Mouse (Mus musculus): ENCODE data around the gene A130010J15Rik. TPM values are rescaled to one million over a fixed set of nuclear protein-coding genes. Genes with fewer than 3 reads are reported as not detected.

A130010J15Rik gene
- polyA plus RNA-seq, 1 experiment from 2014 or later: 17.8 TPM

GRCm38 (mm10) chr1:193157111-193157492, 10.7 kb upstream of the A130010J15Rik start:
- no peak for ATAC-seq (ENCODE audit: insufficient number of reproducible peaks, low FRiP score, low TSS enrichment, low read depth)
- H3K4me3 ChIP-seq (ENCODE audit: low read depth, low read length): no peak overlapping the region

GRCm38 (mm10) chr1:193159163-193159562, 8.7 kb upstream of the A130010J15Rik start:
- H3K9ac ChIP-seq (ENCODE audit: low read length): no peak overlapping the region
- H3K4me1 ChIP-seq (ENCODE audit: control insufficient read depth, insufficient read depth, low read length): no peaks in the 10 kb centered on the region; the same call in 1 of the 2 replicates
- DNase-seq (ENCODE audit: low spot score) (no peak), ATAC-seq (ENCODE audit: insufficient number of reproducible peaks, low FRiP score, low TSS enrichment, low read depth) (no peak)
- peaks cover 4% of the 10 kb centered on the region for H3K27me3 ChIP-seq (ENCODE audit: control insufficient read depth, insufficient read depth, low read length)
- H3K27ac ChIP-seq (replicated peaks; ENCODE audit: low read depth, low read length): no peak overlapping the region
- 30% methylated on average over 3 of the region's 3 CpGs for WGBS
- no peak overlapping the region for H3K4me2 ChIP-seq (ENCODE audit: low read depth, severe bottlenecking)
- H3K4me3 ChIP-seq (ENCODE audit: low read depth, low read length): no peak overlapping the region
- no peaks in the 10 kb centered on the region for H3K36me3 ChIP-seq (ENCODE audit: control insufficient read depth, insufficient read depth, low read length)
- H3K9me3 ChIP-seq (ENCODE audit: control insufficient read depth, low read length): no peaks in the 10 kb centered on the region

More at GRCm38 (mm10) chr1:193157111-193157492, 10.7 kb upstream of the A130010J15Rik start:
- Histone ChIP-seq H3K9me3 (ENCODE audit: control insufficient read depth, low read length) (no peaks in the 10 kb centered on the region), H3K27me3 (ENCODE audit: control insufficient read depth, insufficient read depth, low read length) (peaks cover 25% of the 10 kb centered on the region), H3K27ac (replicated peaks; ENCODE audit: low read depth, low read length) (no peak overlapping the region), H3K9ac (ENCODE audit: low read length) (no peak overlapping the region), H3K4me2 (ENCODE audit: low read depth, severe bottlenecking) (no peak overlapping the region), H3K36me3 (ENCODE audit: control insufficient read depth, insufficient read depth, low read length) (no peaks in the 10 kb centered on the region), H3K4me1 (ENCODE audit: control insufficient read depth, insufficient read depth, low read length) (no peaks in the 10 kb centered on the region; the same call in 1 of the 2 replicates)
- DNase-seq (ENCODE audit: low spot score): no peak
- 73% methylated on average over 8 of the region's 8 CpGs for WGBS

- Histone ChIP-seq H3K9me3 (ENCODE audit: control insufficient read depth, low read length) (no peaks in the 10 kb centered on the region), H3K4me1 (ENCODE audit: control insufficient read depth, insufficient read depth, low read length) (no peaks in the 10 kb centered on the region; the same call in 1 of the 2 replicates), H3K9ac (ENCODE audit: low read length) (no peak overlapping the region), H3K4me3 (ENCODE audit: low read depth, low read length) (no peak overlapping the region), H3K27ac (replicated peaks; ENCODE audit: low read depth, low read length) (no peak overlapping the region), H3K36me3 (ENCODE audit: control insufficient read depth, insufficient read depth, low read length) (no peaks in the 10 kb centered on the region), H3K27me3 (ENCODE audit: control insufficient read depth, insufficient read depth, low read length) (no peaks in the 10 kb centered on the region), H3K4me2 (ENCODE audit: low read depth, severe bottlenecking) (no peak overlapping the region)
- DNase-seq (ENCODE audit: low spot score) (no peak), ATAC-seq (ENCODE audit: insufficient number of reproducible peaks, low FRiP score, low TSS enrichment, low read depth) (no peak)
- 54% methylated on average over 1 of the region's 1 CpGs for WGBS
These were observed 8.2 kb upstream of the A130010J15Rik start for GRCm38 (mm10) chr1:193159613-193160012.

GRCm38 (mm10) chr1:193160317-193161032, 7.4 kb upstream of the A130010J15Rik start:
- H3K36me3 ChIP-seq (ENCODE audit: control insufficient read depth, insufficient read depth, low read length): no peaks in the 10 kb centered on the region
- DNase-seq (ENCODE audit: low spot score) (peak; percentile 66), ATAC-seq (ENCODE audit: insufficient number of reproducible peaks, low FRiP score, low TSS enrichment, low read depth) (0 out of 2 replicates have a peak, but pooled peaks have one; percentile 56)
- H3K9ac ChIP-seq (ENCODE audit: low read length): no peak overlapping the region
- H3K27me3 ChIP-seq (ENCODE audit: control insufficient read depth, insufficient read depth, low read length): no peaks in the 10 kb centered on the region
- 18% methylated on average over 18 of the region's 18 CpGs for WGBS
- H3K4me3 ChIP-seq (ENCODE audit: low read depth, low read length): peak overlapping the region; percentile 12; the same call in 1 of the 2 replicates
- H3K4me1 ChIP-seq (ENCODE audit: control insufficient read depth, insufficient read depth, low read length): no peaks in the 10 kb centered on the region; the same call in 1 of the 2 replicates
- peak overlapping the region; percentile 40 for H3K4me2 ChIP-seq (ENCODE audit: low read depth, severe bottlenecking)
- H3K27ac ChIP-seq (replicated peaks; ENCODE audit: low read depth, low read length): no peak overlapping the region
- H3K9me3 ChIP-seq (ENCODE audit: control insufficient read depth, low read length): no peaks in the 10 kb centered on the region

- Histone ChIP-seq H3K4me1 (ENCODE audit: control insufficient read depth, insufficient read depth, low read length) (peaks cover 10% of the 10 kb centered on the region; the same call in 1 of the 2 replicates), H3K36me3 (ENCODE audit: control insufficient read depth, insufficient read depth, low read length) (no peaks in the 10 kb centered on the region), H3K27ac (replicated peaks; ENCODE audit: low read depth, low read length) (no peak overlapping the region), H3K4me3 (ENCODE audit: low read depth, low read length) (no peak overlapping the region), H3K4me2 (ENCODE audit: low read depth, severe bottlenecking) (no peak overlapping the region), H3K27me3 (ENCODE audit: control insufficient read depth, insufficient read depth, low read length) (no peaks in the 10 kb centered on the region), H3K9me3 (ENCODE audit: control insufficient read depth, low read length) (no peaks in the 10 kb centered on the region), H3K9ac (ENCODE audit: low read length) (no peak overlapping the region)
- 81% methylated on average over 7 of the region's 7 CpGs for WGBS
- ATAC-seq (ENCODE audit: insufficient number of reproducible peaks, low FRiP score, low TSS enrichment, low read depth) (no peak), DNase-seq (ENCODE audit: low spot score) (no peak)
These were observed 1.4 kb downstream of the A130010J15Rik start for GRCm38 (mm10) chr1:193169228-193169627.

GRCm38 (mm10) chr1:193169856-193170255, 2.0 kb downstream of the A130010J15Rik start:
- Histone ChIP-seq H3K36me3 (ENCODE audit: control insufficient read depth, insufficient read depth, low read length) (no peaks in the 10 kb centered on the region), H3K9me3 (ENCODE audit: control insufficient read depth, low read length) (no peaks in the 10 kb centered on the region), H3K27me3 (ENCODE audit: control insufficient read depth, insufficient read depth, low read length) (no peaks in the 10 kb centered on the region), H3K4me3 (ENCODE audit: low read depth, low read length) (no peak overlapping the region), H3K27ac (replicated peaks; ENCODE audit: low read depth, low read length) (no peak overlapping the region), H3K4me1 (ENCODE audit: control insufficient read depth, insufficient read depth, low read length) (peaks cover 10% of the 10 kb centered on the region; the same call in 1 of the 2 replicates), H3K9ac (ENCODE audit: low read length) (no peak overlapping the region), H3K4me2 (ENCODE audit: low read depth, severe bottlenecking) (no peak overlapping the region)
- WGBS: 92% methylated on average over 2 of the region's 2 CpGs
- DNase-seq (ENCODE audit: low spot score): no peak
- ATAC-seq (ENCODE audit: insufficient number of reproducible peaks, low FRiP score, low TSS enrichment, low read depth): no peak

- Histone ChIP-seq H3K9ac (ENCODE audit: low read length) (peak overlapping the region; percentile 68), H3K27me3 (ENCODE audit: control insufficient read depth, insufficient read depth, low read length) (no peaks in the 10 kb centered on the region), H3K9me3 (ENCODE audit: control insufficient read depth, low read length) (no peaks in the 10 kb centered on the region), H3K27ac (replicated peaks; ENCODE audit: low read depth, low read length) (peak overlapping the region; percentile 70; the same call in 1 of the 2 replicates), H3K4me1 (ENCODE audit: control insufficient read depth, insufficient read depth, low read length) (peaks cover 10% of the 10 kb centered on the region; the same call in 1 of the 2 replicates), H3K4me3 (ENCODE audit: low read depth, low read length) (peak overlapping the region; percentile 75), H3K36me3 (ENCODE audit: control insufficient read depth, insufficient read depth, low read length) (no peaks in the 10 kb centered on the region), H3K4me2 (ENCODE audit: low read depth, severe bottlenecking) (peak overlapping the region; percentile 53)
- under 1% methylated on average over 48 of the region's 48 CpGs for WGBS
- ATAC-seq (ENCODE audit: insufficient number of reproducible peaks, low FRiP score, low TSS enrichment, low read depth): peak; percentile 99
- DNase-seq (ENCODE audit: low spot score): peak; percentile 96
These were observed 5.4 kb downstream of the A130010J15Rik start for GRCm38 (mm10) chr1:193172991-193173809.

GRCm38 (mm10) chr1:193173810-193174129, 5.9 kb downstream of the A130010J15Rik start:
- WGBS: 19% methylated on average over 9 of the region's 9 CpGs
- Histone ChIP-seq H3K36me3 (ENCODE audit: control insufficient read depth, insufficient read depth, low read length) (no peaks in the 10 kb centered on the region), H3K4me1 (ENCODE audit: control insufficient read depth, insufficient read depth, low read length) (peaks cover 10% of the 10 kb centered on the region; the same call in 1 of the 2 replicates), H3K27ac (replicated peaks; ENCODE audit: low read depth, low read length) (peak overlapping the region; percentile 70; the same call in 1 of the 2 replicates), H3K4me3 (ENCODE audit: low read depth, low read length) (peak overlapping the region; percentile 75), H3K27me3 (ENCODE audit: control insufficient read depth, insufficient read depth, low read length) (no peaks in the 10 kb centered on the region), H3K9me3 (ENCODE audit: control insufficient read depth, low read length) (no peaks in the 10 kb centered on the region), H3K4me2 (ENCODE audit: low read depth, severe bottlenecking) (peak overlapping the region; percentile 53), H3K9ac (ENCODE audit: low read length) (peak overlapping the region; percentile 68)
- DNase-seq (ENCODE audit: low spot score): no peak
- no peak; the same call in 1 of the 2 replicates for ATAC-seq (ENCODE audit: insufficient number of reproducible peaks, low FRiP score, low TSS enrichment, low read depth)
